Mouse (Mus musculus): ENCODE data around the gene Slc39a7. TPM values are rescaled to one million over a fixed set of nuclear protein-coding genes. Genes with fewer than 3 reads are reported as not detected.
A peak's percentile ranks its signal among the peaks of the same experiment; 100 is the strongest.

The Slc39a7 gene
- polyA plus RNA-seq (2014; fragmentation: Nextera tagmentation; extraction: Ambion mirVana): 48.0 and 53.2 TPM in 2 replicates

GRCm38 (mm10) chr17:34031465-34032173 is at the start of gene Slc39a7, which contains the start of gene Rxrb:
Gene Slc39a7 (minus strand): TSS chr17:34031682.
Gene Rxrb (plus strand): TSS chr17:34031812.
- under 1% methylated on average over 55 of the region's 88 CpGs for WGBS
- Histone ChIP-seq H3K9ac (ENCODE audit: low read length) (peak within 1 kb of the TSS; percentile 92), H3K9me3 (ENCODE audit: control insufficient read depth, low read length) (no peaks in the 10 kb centered on the region), H3K4me1 (ENCODE audit: control insufficient read depth in 2 of 2, insufficient read depth in 2 of 2, low read length in 2 of 2) (peaks cover 25 to 44% of the 10 kb centered on the region in 2 experiments), H3K36me3 (ENCODE audit: control insufficient read depth, insufficient read depth, low read length) (peaks cover 54% of the 10 kb centered on the region), H3K27ac (replicated peaks in 1 of 2; ENCODE audit: control insufficient read depth in 1 of 2, insufficient read depth in 1 of 2, low read depth in 2 of 2, low read length in 2 of 2) (peak within 1 kb of the TSS; percentile 88 to 94), H3K4me2 (ENCODE audit: low read length) (peak within 1 kb of the TSS; percentile 81), H3K27me3 (ENCODE audit: control insufficient read depth, insufficient read depth, low read length) (no peaks in the 10 kb centered on the region), H3K4me3 (ENCODE audit: control insufficient read depth in 1 of 2, insufficient read depth in 1 of 2, low read depth in 1 of 2, low read length in 2 of 2) (peak within 1 kb of the TSS; percentile 78 to 90)
- ATAC-seq (ENCODE audit: insufficient number of reproducible peaks, insufficient read depth, low FRiP score, low read depth): peak; percentile 80

- Histone ChIP-seq H3K9ac (ENCODE audit: low read length) (no peak overlapping the region), H3K4me1 (ENCODE audit: control insufficient read depth in 2 of 2, insufficient read depth in 2 of 2, low read length in 2 of 2) (no peaks in the 10 kb centered on the region), H3K27ac (replicated peaks in 1 of 2; ENCODE audit: control insufficient read depth in 1 of 2, insufficient read depth in 1 of 2, low read depth in 2 of 2, low read length in 2 of 2) (no peak overlapping the region), H3K9me3 (ENCODE audit: control insufficient read depth, low read length) (no peaks in the 10 kb centered on the region), H3K27me3 (ENCODE audit: control insufficient read depth, insufficient read depth, low read length) (peaks cover 41% of the 10 kb centered on the region), H3K4me2 (ENCODE audit: low read length) (no peak overlapping the region), H3K36me3 (ENCODE audit: control insufficient read depth, insufficient read depth, low read length) (no peaks in the 10 kb centered on the region), H3K4me3 (ENCODE audit: control insufficient read depth in 1 of 2, insufficient read depth in 1 of 2, low read depth in 1 of 2, low read length in 2 of 2) (no peak overlapping the region)
- ATAC-seq (ENCODE audit: insufficient number of reproducible peaks, insufficient read depth, low FRiP score, low read depth): no peak; the same call in 1 of the 2 replicates
- WGBS: 19% methylated on average over 5 of the region's 5 CpGs
Observed at GRCm38 (mm10) chr17:34079621-34080020, 48.1 kb upstream of the Slc39a7 start.

GRCm38 (mm10) chr17:34079002-34079401 is 47.5 kb upstream of the Slc39a7 start:
- Histone ChIP-seq H3K9ac (ENCODE audit: low read length) (no peak overlapping the region), H3K4me1 (ENCODE audit: control insufficient read depth in 2 of 2, insufficient read depth in 2 of 2, low read length in 2 of 2) (no peaks in the 10 kb centered on the region), H3K27ac (replicated peaks in 1 of 2; ENCODE audit: control insufficient read depth in 1 of 2, insufficient read depth in 1 of 2, low read depth in 2 of 2, low read length in 2 of 2) (no peak overlapping the region), H3K4me3 (ENCODE audit: control insufficient read depth in 1 of 2, insufficient read depth in 1 of 2, low read depth in 1 of 2, low read length in 2 of 2) (no peak overlapping the region), H3K4me2 (ENCODE audit: low read length) (no peak overlapping the region), H3K9me3 (ENCODE audit: control insufficient read depth, low read length) (no peaks in the 10 kb centered on the region), H3K36me3 (ENCODE audit: control insufficient read depth, insufficient read depth, low read length) (no peaks in the 10 kb centered on the region), H3K27me3 (ENCODE audit: control insufficient read depth, insufficient read depth, low read length) (peaks cover 38% of the 10 kb centered on the region)
- ATAC-seq (ENCODE audit: insufficient number of reproducible peaks, insufficient read depth, low FRiP score, low read depth): no peak
- WGBS: 83% methylated on average over 11 of the region's 11 CpGs

- ATAC-seq (ENCODE audit: insufficient number of reproducible peaks, insufficient read depth, low FRiP score, low read depth): no peak
- WGBS: 63% methylated on average over 4 of the region's 4 CpGs
- no peaks in the 10 kb centered on the region for H3K36me3 ChIP-seq (ENCODE audit: control insufficient read depth, insufficient read depth, low read length)
- no peak overlapping the region for H3K4me2 ChIP-seq (ENCODE audit: low read length)
- H3K4me1 ChIP-seq (ENCODE audit: control insufficient read depth in 2 of 2, insufficient read depth in 2 of 2, low read length in 2 of 2): no peaks in the 10 kb centered on the region
- H3K4me3 ChIP-seq (ENCODE audit: control insufficient read depth in 1 of 2, insufficient read depth in 1 of 2, low read depth in 1 of 2, low read length in 2 of 2): no peak overlapping the region
- H3K9me3 ChIP-seq (ENCODE audit: control insufficient read depth, low read length): no peaks in the 10 kb centered on the region
- no peak overlapping the region for H3K27ac ChIP-seq (replicated peaks in 1 of 2; ENCODE audit: control insufficient read depth in 1 of 2, insufficient read depth in 1 of 2, low read depth in 2 of 2, low read length in 2 of 2)
- H3K9ac ChIP-seq (ENCODE audit: low read length): no peak overlapping the region
- peaks cover 39% of the 10 kb centered on the region for H3K27me3 ChIP-seq (ENCODE audit: control insufficient read depth, insufficient read depth, low read length)
Observed at GRCm38 (mm10) chr17:34078148-34078547, 46.7 kb upstream of the Slc39a7 start.

GRCm38 (mm10) chr17:34077549-34077948 is 46.1 kb upstream of the Slc39a7 start:
- Histone ChIP-seq H3K9me3 (ENCODE audit: control insufficient read depth, low read length) (no peaks in the 10 kb centered on the region), H3K27me3 (ENCODE audit: control insufficient read depth, insufficient read depth, low read length) (peaks cover 35% of the 10 kb centered on the region)
- 2% methylated on average over 9 of the region's 9 CpGs for WGBS

GRCm38 (mm10) chr17:34075271-34075670 is 43.8 kb upstream of the Slc39a7 start:
- Histone ChIP-seq H3K4me3 (ENCODE audit: control insufficient read depth in 1 of 2, insufficient read depth in 1 of 2, low read depth in 1 of 2, low read length in 2 of 2) (no peak overlapping the region), H3K27me3 (ENCODE audit: control insufficient read depth, insufficient read depth, low read length) (peaks cover 34% of the 10 kb centered on the region), H3K9ac (ENCODE audit: low read length) (no peak overlapping the region), H3K4me2 (ENCODE audit: low read length) (no peak overlapping the region), H3K9me3 (ENCODE audit: control insufficient read depth, low read length) (0 out of 2 replicates have a peak, but pooled peaks cover 3% of the 10 kb centered on the region), H3K27ac (replicated peaks in 1 of 2; ENCODE audit: control insufficient read depth in 1 of 2, insufficient read depth in 1 of 2, low read depth in 2 of 2, low read length in 2 of 2) (no peak overlapping the region), H3K4me1 (ENCODE audit: control insufficient read depth in 2 of 2, insufficient read depth in 2 of 2, low read length in 2 of 2) (no peaks in the 10 kb centered on the region), H3K36me3 (ENCODE audit: control insufficient read depth, insufficient read depth, low read length) (no peaks in the 10 kb centered on the region)
- WGBS: 38% methylated on average over 7 of the region's 7 CpGs
- no peak for ATAC-seq (ENCODE audit: insufficient number of reproducible peaks, insufficient read depth, low FRiP score, low read depth)

More at GRCm38 (mm10) chr17:34077549-34077948, 46.1 kb upstream of the Slc39a7 start:
- Histone ChIP-seq H3K4me2 (ENCODE audit: low read length) (no peak overlapping the region), H3K4me1 (ENCODE audit: control insufficient read depth in 2 of 2, insufficient read depth in 2 of 2, low read length in 2 of 2) (no peaks in the 10 kb centered on the region), H3K4me3 (ENCODE audit: control insufficient read depth in 1 of 2, insufficient read depth in 1 of 2, low read depth in 1 of 2, low read length in 2 of 2) (no peak overlapping the region), H3K36me3 (ENCODE audit: control insufficient read depth, insufficient read depth, low read length) (no peaks in the 10 kb centered on the region), H3K27ac (replicated peaks in 1 of 2; ENCODE audit: control insufficient read depth in 1 of 2, insufficient read depth in 1 of 2, low read depth in 2 of 2, low read length in 2 of 2) (no peak overlapping the region), H3K9ac (ENCODE audit: low read length) (no peak overlapping the region)
- no peak for ATAC-seq (ENCODE audit: insufficient number of reproducible peaks, insufficient read depth, low FRiP score, low read depth)

- WGBS: 66% methylated on average over 5 of the region's 5 CpGs
- 0 out of 2 replicates have a peak, but pooled peaks cover 3% of the 10 kb centered on the region for H3K9me3 ChIP-seq (ENCODE audit: control insufficient read depth, low read length)
- peaks cover 23% of the 10 kb centered on the region for H3K27me3 ChIP-seq (ENCODE audit: control insufficient read depth, insufficient read depth, low read length)
- H3K4me1 ChIP-seq (ENCODE audit: control insufficient read depth in 2 of 2, insufficient read depth in 2 of 2, low read length in 2 of 2): no peaks in the 10 kb centered on the region
- H3K4me3 ChIP-seq (ENCODE audit: control insufficient read depth in 1 of 2, insufficient read depth in 1 of 2, low read depth in 1 of 2, low read length in 2 of 2): no peak overlapping the region
- no peak for ATAC-seq (ENCODE audit: insufficient number of reproducible peaks, insufficient read depth, low FRiP score, low read depth)
- H3K27ac ChIP-seq (replicated peaks in 1 of 2; ENCODE audit: control insufficient read depth in 1 of 2, insufficient read depth in 1 of 2, low read depth in 2 of 2, low read length in 2 of 2): no peak overlapping the region
- H3K36me3 ChIP-seq (ENCODE audit: control insufficient read depth, insufficient read depth, low read length): no peaks in the 10 kb centered on the region
- H3K4me2 ChIP-seq (ENCODE audit: low read length): no peak overlapping the region
- H3K9ac ChIP-seq (ENCODE audit: low read length): no peak overlapping the region
Observed at GRCm38 (mm10) chr17:34072091-34072490, 40.6 kb upstream of the Slc39a7 start.

Data from heart, embryonic 14.5 days (tissue).